Mouse (Mus musculus) G1E (cell line): ENCODE measurements around the gene Ptdss2. TPM values are rescaled to one million over a fixed set of nuclear protein-coding genes. Genes with fewer than 3 reads are reported as not detected.
A peak's percentile ranks its signal among the peaks of the same experiment; 100 is the strongest.

Experiments
- ATAC-seq: 2 replicates; pipeline ENCODE4 v1.8.0; 2016; ENCODE audit warnings: mild to moderate bottlenecking; ENCODE audit not compliant: insufficient number of reproducible peaks, poor library complexity, low FRiP score, severe bottlenecking; ENCODE audit errors: extremely low read depth
- DNase-seq: peaks from one replicate; pipeline ENCODE4 v3.0.0; 2012; ENCODE audit warnings: low spot score
- H3K27me3 ChIP-seq: 2 replicates; pipeline ENCODE4 v1.6.1; 2012; ENCODE audit warnings: mild to moderate bottlenecking, low read length, inconsistent platforms; ENCODE audit not compliant: insufficient read depth
- H3K36me3 ChIP-seq: replicated peaks from 2 replicates; pipeline ENCODE3; 2012; ENCODE audit warnings: mild to moderate bottlenecking, inconsistent platforms
- H3K4me1 ChIP-seq: 2 replicates; pipeline ENCODE4 v1.6.1; 2012; ENCODE audit warnings: low read depth, low read length, inconsistent platforms, mixed read lengths; ENCODE audit not compliant: insufficient read depth
- H3K4me3 ChIP-seq: 2 replicates; pipeline ENCODE4 v1.5.1; 2012; ENCODE audit warnings: low read depth, mild to moderate bottlenecking, inconsistent platforms, low read length, moderate library complexity, mixed read lengths
- H3K9me3 ChIP-seq: replicated peaks from 2 replicates; pipeline ENCODE4 v1.6.1; 2012; ENCODE audit warnings: inconsistent platforms
- CTCF ChIP-seq: IDR thresholded peaks from 2 replicates; pipeline ENCODE4 v1.5.1; 2012; ENCODE audit warnings: low read depth, low read length, inconsistent platforms, mixed read lengths
- GATA1 ChIP-seq: IDR thresholded peaks from 2 replicates; pipeline ENCODE4 v1.6.1; 2012; ENCODE audit warnings: borderline replicate concordance, low read length, inconsistent platforms, mixed read lengths
- GATA2 ChIP-seq: IDR thresholded peaks from 2 replicates; pipeline ENCODE4 v1.6.1; 2012; ENCODE audit warnings: low read depth, low read length, inconsistent platforms, borderline replicate concordance
- POLR2AphosphoS5 ChIP-seq: IDR thresholded peaks from 2 replicates; pipeline ENCODE4 v1.6.1; 2012; ENCODE audit warnings: low read depth, low read length, inconsistent platforms; ENCODE audit not compliant: insufficient replicate concordance
- TAL1 ChIP-seq: conservative IDR thresholded peaks from 2 replicates; pipeline ENCODE4 v1.6.1; 2012; ENCODE audit warnings: low read depth, low read length, inconsistent platforms, mixed read lengths
- polyA plus RNA-seq: library from polyadenylated mRNA; stranded (reverse); fragments of >175 nt; gene quantifications from 2 replicates; pipeline ENCODE4 v1.2.3, GENCODE M21; 2012
- total RNA-seq, 2 experiments: library from RNA; stranded (forward) in 1 of 2; stranded (reverse) in 1 of 2; fragments of 200-1000 nt in 1 of 2; fragments of >200 nt in 1 of 2; fragmentation: Nextera tagmentation in 1 of 2; gene quantifications; 2 replicates each; pipeline ENCODE4 v1.2.3; 2014 to 2017

The Ptdss2 gene
- total and polyA plus RNA-seq, 3 experiments = 4.5 to 43.3 (median 29.4) TPM

DNA sequence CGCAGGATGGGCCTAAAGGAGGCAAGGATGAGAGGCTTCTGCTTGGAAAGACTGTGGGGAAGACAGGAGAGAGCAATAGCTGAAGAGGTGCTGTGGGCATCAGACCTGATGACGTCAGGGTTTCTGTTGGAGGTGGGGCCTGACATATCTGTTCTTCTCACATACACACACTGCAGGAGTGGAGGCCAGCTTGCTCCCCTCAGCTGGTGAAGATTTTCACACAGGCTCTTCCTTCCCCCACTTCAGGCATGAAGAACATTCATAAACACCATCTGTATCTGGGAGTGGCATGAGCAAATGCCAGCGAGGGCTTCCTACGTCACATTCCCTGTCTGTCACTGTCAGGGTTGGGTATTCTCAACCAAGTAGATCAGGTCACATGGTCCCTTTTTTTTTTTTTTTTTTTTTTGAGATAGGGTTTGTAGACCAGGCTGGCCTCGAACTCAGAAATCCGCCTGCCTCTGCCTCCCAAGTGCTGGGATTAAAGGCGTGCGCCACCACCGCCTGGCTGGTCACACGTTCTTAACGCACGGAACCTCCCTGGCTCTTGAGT lies 23.9 kb downstream of the Ptdss2 start:
- DNase-seq (no peak), ATAC-seq (no peak)
- H3K4me1 ChIP-seq = peaks cover 11% of the 10 kb centered on the region
- H3K4me3 ChIP-seq = no peak overlapping the region
- no peaks in the 10 kb centered on the region for H3K9me3 ChIP-seq
- peaks cover 89% of the 10 kb centered on the region for H3K36me3 ChIP-seq
- H3K27me3 ChIP-seq = no peaks in the 10 kb centered on the region
- no peak for TF ChIP-seq CTCF
- TF ChIP-seq GATA1 = no peak
- TF ChIP-seq POLR2AphosphoS5 = no peak
- TF ChIP-seq TAL1 = no peak
- no peak for TF ChIP-seq GATA2

DNA sequence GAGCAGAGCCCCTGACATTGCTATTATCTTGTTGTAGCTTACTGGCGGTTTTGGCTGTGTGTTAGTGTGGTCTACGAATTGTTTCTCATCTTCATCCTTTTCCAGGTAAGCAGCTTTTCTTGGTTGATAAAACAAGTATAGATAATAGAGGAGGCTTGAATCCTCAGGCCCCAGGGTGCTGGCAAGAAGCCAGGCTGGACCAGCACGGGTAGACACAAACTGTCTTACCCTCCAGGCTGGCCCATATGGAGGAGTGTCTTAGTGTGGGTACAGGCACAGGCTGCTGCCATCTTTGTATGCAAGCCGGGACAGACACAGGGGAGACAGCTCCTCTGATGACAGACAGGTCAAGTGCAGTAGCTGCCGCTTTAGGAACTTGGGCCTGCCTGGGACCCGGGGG lies 24.9 kb downstream of the Ptdss2 start:
- TF ChIP-seq GATA1 (no peak), CTCF (no peak), GATA2 (no peak)
- ATAC-seq (no peak), DNase-seq (no peak)
- Histone ChIP-seq H3K4me3 (no peak overlapping the region), H3K9me3 (no peaks in the 10 kb centered on the region), H3K27me3 (no peaks in the 10 kb centered on the region), H3K4me1 (peaks cover 8% of the 10 kb centered on the region), H3K36me3 (peaks cover 92% of the 10 kb centered on the region)

DNA sequence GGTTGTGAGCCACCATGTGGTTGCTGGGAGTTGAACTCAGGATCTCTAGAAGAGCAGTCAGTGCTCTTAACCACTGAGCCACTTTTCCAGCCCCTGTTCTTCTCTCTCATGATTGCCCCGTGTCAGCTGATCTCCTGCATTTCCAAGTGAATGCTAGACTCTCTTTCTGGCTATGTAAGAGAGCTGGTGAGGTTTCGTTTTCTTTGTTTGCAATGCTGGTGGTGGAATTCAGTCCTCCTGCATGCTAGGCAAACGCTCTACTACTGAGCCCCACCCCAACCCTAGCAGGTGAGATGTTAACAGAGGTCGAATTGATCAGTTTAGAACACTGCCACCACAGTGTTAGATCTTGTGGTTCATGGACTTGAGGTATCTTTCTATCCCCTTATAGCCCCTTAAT lies 26.5 kb downstream of the Ptdss2 start:
- DNase-seq (no peak), ATAC-seq (no peak)
- TF ChIP-seq GATA2 (no peak), TAL1 (no peak), CTCF (no peak), GATA1 (no peak), POLR2AphosphoS5 (no peak)
- H3K4me1 ChIP-seq = peaks cover 7% of the 10 kb centered on the region; the same call in 1 of the 2 replicates
- H3K4me3 ChIP-seq = no peak overlapping the region
- H3K27me3 ChIP-seq = no peaks in the 10 kb centered on the region
- H3K9me3 ChIP-seq = no peaks in the 10 kb centered on the region
- peaks cover 93% of the 10 kb centered on the region for H3K36me3 ChIP-seq

DNA sequence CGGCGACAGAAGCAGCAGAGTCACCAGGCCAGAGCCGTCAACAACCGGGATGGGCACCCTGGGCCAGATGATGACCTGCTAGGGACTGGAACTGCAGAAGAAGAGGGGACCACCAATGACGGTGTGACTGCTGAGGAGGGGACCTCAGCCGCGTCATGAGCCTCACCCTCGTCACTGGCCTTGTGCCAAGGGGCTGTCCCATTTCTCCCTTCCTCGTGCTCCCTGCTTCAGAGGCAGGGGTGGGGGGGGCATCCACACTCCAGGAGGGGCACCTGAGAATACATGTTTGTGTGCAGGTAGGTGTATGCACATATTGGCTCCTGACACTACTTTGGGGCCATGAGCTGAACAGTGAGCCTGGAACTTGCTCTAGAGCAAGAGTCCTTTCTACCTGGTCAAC lies 33.2 kb downstream of the Ptdss2 start:
- peaks cover 89% of the 10 kb centered on the region for H3K36me3 ChIP-seq
- DNase-seq (no peak), ATAC-seq (no peak)
- H3K27me3 ChIP-seq = no peaks in the 10 kb centered on the region
- no peaks in the 10 kb centered on the region for H3K9me3 ChIP-seq
- no peak overlapping the region for H3K4me3 ChIP-seq
- no peaks in the 10 kb centered on the region for H3K4me1 ChIP-seq
- no peak for TF ChIP-seq GATA1
- TF ChIP-seq TAL1 = no peak
- TF ChIP-seq GATA2 = no peak
- TF ChIP-seq CTCF = no peak
- TF ChIP-seq POLR2AphosphoS5 = no peak

DNA sequence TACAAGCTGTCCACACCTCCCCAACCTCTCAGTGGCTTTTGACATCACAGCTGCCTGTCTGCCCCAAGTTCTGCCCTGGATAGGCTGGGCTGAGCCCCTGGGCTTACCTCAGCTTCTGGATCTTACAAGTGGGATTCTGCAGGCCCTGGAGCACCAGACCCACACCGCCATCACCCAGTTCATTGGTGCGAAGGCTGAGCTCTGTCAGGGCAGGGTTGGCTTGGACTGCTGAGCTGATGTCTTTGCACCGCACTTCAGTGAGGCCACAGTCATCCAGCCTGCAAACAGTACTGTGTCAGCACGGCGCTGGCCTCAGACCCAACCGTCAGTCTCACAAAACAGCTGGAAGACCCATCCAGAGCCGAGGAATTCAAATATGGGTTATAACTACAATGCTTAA lies 42.2 kb downstream of the Ptdss2 start:
- H3K9me3 ChIP-seq = no peaks in the 10 kb centered on the region
- DNase-seq (no peak), ATAC-seq (no peak)
- peaks cover 76% of the 10 kb centered on the region for H3K36me3 ChIP-seq
- no peaks in the 10 kb centered on the region for H3K27me3 ChIP-seq
- no peak overlapping the region for H3K4me3 ChIP-seq
- TF ChIP-seq TAL1 (no peak), GATA1 (no peak), POLR2AphosphoS5 (no peak), CTCF (no peak), GATA2 (no peak)
- H3K4me1 ChIP-seq = peaks cover 45% of the 10 kb centered on the region

DNA sequence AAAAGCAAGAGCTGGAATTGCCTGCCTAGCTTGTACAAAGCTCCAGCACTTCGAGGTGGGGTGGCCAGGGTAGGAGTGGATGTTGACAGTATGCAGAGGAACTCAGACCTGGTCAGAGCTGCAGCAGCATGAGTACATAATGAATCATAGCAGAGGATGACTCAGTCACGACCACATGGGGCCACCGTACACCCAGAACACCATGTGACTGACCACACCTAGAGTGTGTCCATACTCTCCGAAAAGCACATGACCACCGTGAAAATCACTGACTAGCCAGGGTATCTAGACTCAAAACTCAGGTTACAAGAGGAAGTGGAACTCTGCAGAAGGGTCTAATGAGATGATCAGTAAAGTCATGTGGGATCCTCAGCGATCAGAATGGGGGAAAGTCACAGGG lies 42.7 kb downstream of the Ptdss2 start:
- peaks cover 73% of the 10 kb centered on the region for H3K36me3 ChIP-seq
- H3K4me3 ChIP-seq = no peak overlapping the region
- TF ChIP-seq POLR2AphosphoS5 (no peak), CTCF (no peak), GATA1 (no peak), GATA2 (no peak), TAL1 (no peak)
- H3K9me3 ChIP-seq = no peaks in the 10 kb centered on the region
- peaks cover 49% of the 10 kb centered on the region for H3K4me1 ChIP-seq
- no peak for DNase-seq
- no peaks in the 10 kb centered on the region for H3K27me3 ChIP-seq
- ATAC-seq = peak; percentile 48; the same call in 1 of the 2 replicates

DNA sequence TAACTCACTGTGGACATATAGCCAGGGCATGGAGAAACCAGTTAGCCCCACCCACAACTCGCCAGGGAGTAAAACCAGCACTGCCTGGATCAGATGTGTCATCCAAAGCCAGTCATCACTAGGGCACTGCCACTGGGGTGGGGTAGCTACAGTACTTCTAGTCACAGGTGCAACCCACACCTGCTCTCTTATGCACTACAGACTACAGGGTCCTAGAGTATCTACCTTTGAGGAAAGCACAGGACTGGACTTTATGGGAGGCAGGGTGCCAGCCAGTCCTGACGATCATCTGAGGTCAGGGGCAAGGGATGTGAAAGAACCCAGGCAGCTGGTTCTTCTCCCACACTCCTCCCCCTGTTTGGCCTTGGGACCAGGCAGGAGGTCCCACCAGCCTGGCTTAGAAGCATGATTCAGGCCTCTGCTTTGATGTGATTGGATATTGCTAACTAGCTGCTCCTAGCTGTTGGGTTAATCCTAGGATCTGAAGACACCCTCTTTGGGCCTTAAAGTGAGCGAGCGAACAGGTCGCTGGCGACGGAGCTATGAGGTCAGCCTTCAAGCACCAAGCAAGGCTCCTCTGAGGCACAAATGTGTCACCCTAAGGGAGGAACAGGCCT lies 45.8 kb downstream of the Ptdss2 start:
- no peak for TF ChIP-seq TAL1
- no peak for TF ChIP-seq POLR2AphosphoS5
- TF ChIP-seq GATA2 = no peak
- TF ChIP-seq CTCF = no peak
- TF ChIP-seq GATA1 = no peak
- Histone ChIP-seq H3K36me3 (peaks cover 42% of the 10 kb centered on the region), H3K27me3 (peaks cover 4% of the 10 kb centered on the region; the same call in 1 of the 2 replicates), H3K4me1 (peaks cover 65% of the 10 kb centered on the region), H3K9me3 (no peaks in the 10 kb centered on the region), H3K4me3 (peak overlapping the region; percentile 72)
- ATAC-seq = no peak
- peak; percentile 45 for DNase-seq
